Mouse (Mus musculus) C2C12 (cell line): ENCODE measurements around the gene Tnks2. TPM values are rescaled to one million over a fixed set of nuclear protein-coding genes. Genes with fewer than 3 reads are reported as not detected.

Experiments
- H3K27me3 ChIP-seq: one replicate; pipeline ENCODE4 v1.6.1; 2011; ENCODE audit not compliant: control insufficient read depth, insufficient read depth, insufficient read length
- H3K36me3 ChIP-seq: one replicate; pipeline ENCODE4 v1.6.1; 2011; ENCODE audit not compliant: control insufficient read depth, insufficient read depth
- H3K4me3 ChIP-seq: one replicate; pipeline ENCODE4 v1.5.1; 2011; ENCODE audit warnings: mild to moderate bottlenecking, control low read depth; ENCODE audit not compliant: poor library complexity, insufficient read depth, severe bottlenecking
- H3K79me2 ChIP-seq: one replicate; pipeline ENCODE4 v1.6.1; 2011; ENCODE audit not compliant: control insufficient read depth, insufficient read depth
- H3K79me3 ChIP-seq: one replicate; pipeline ENCODE4 v1.6.1; 2011; ENCODE audit warnings: low read depth, control low read depth
- H3ac ChIP-seq: one replicate; pipeline ENCODE3; 2011; ENCODE audit warnings: low read depth; ENCODE audit not compliant: control insufficient read depth, insufficient read length
- CEBPB ChIP-seq: IDR thresholded peaks from one replicate; pipeline ENCODE4 v1.6.1; 2011; ENCODE audit warnings: low read depth, mild to moderate bottlenecking, control low read depth, moderate library complexity
- CTCF ChIP-seq: IDR thresholded peaks from one replicate; pipeline ENCODE4 v1.5.1; 2011; ENCODE audit not compliant: control insufficient read depth, insufficient read depth, insufficient read length
- FOSL1 ChIP-seq: IDR thresholded peaks from one replicate; pipeline ENCODE4 v1.8.0; 2011; ENCODE audit warnings: mild to moderate bottlenecking, low read length; ENCODE audit not compliant: poor library complexity, insufficient read depth, severe bottlenecking
- MAX ChIP-seq: IDR thresholded peaks from one replicate; pipeline ENCODE4 v1.6.1; 2011; ENCODE audit warnings: mild to moderate bottlenecking, control low read depth
- MYOD1 ChIP-seq: IDR thresholded peaks from one replicate; pipeline ENCODE4 v1.6.1; 2011; ENCODE audit warnings: low read depth; ENCODE audit not compliant: control insufficient read depth, insufficient read length
- MYOG ChIP-seq: IDR thresholded peaks from one replicate; pipeline ENCODE4 v1.6.1; 2011; ENCODE audit not compliant: control insufficient read depth, insufficient read length; ENCODE audit errors: extremely low read depth
- USF1 ChIP-seq: IDR thresholded peaks from one replicate; pipeline ENCODE4 v1.6.1; 2011; ENCODE audit warnings: low read depth, mild to moderate bottlenecking, control low read depth, moderate library complexity
- polyA plus RNA-seq: library from polyadenylated mRNA; unstranded; fragments of >200 nt; fragmentation: generic; extraction: Trizol; gene quantifications from one replicate; pipeline ENCODE4 v1.2.1, GENCODE M21; 2012; ENCODE audit warnings: missing spikeins

Gene Tnks2
- polyA plus RNA-seq, 1 experiment = 24.1 TPM

- TF ChIP-seq CEBPB (no peak), MYOG (no peak), FOSL1 (no peak), MYOD1 (no peak), CTCF (no peak), MAX (no peak), USF1 (no peak)
- H3K27me3 ChIP-seq = no peaks in the 10 kb centered on the region
- H3K79me2 ChIP-seq = no peaks in the 10 kb centered on the region
- peaks cover 75% of the 10 kb centered on the region for H3K36me3 ChIP-seq
- H3K79me3 ChIP-seq = no peaks in the 10 kb centered on the region
- no peak overlapping the region for H3ac ChIP-seq
- H3K4me3 ChIP-seq = no peak overlapping the region
Measured at GRCm38 (mm10) chr19:36891746-36892145, 57.7 kb downstream of the Tnks2 start.

GRCm38 (mm10) chr19:36896791-36897569, 62.9 kb downstream of the Tnks2 start:
- Histone ChIP-seq H3K79me2 (no peaks in the 10 kb centered on the region), H3K79me3 (no peaks in the 10 kb centered on the region), H3K27me3 (no peaks in the 10 kb centered on the region), H3ac (no peak overlapping the region), H3K4me3 (no peak overlapping the region), H3K36me3 (peaks cover 30% of the 10 kb centered on the region)
- TF ChIP-seq USF1 (no peak), CTCF (no peak), CEBPB (no peak), MYOD1 (no peak), FOSL1 (no peak), MYOG (no peak), MAX (no peak)

GRCm38 (mm10) chr19:36897778-36898177, 63.7 kb downstream of the Tnks2 start:
- Histone ChIP-seq H3K79me3 (no peaks in the 10 kb centered on the region), H3K79me2 (no peaks in the 10 kb centered on the region), H3K27me3 (no peaks in the 10 kb centered on the region), H3K4me3 (no peak overlapping the region), H3ac (no peak overlapping the region), H3K36me3 (peaks cover 22% of the 10 kb centered on the region)
- TF ChIP-seq CEBPB (no peak), MYOD1 (no peak), MYOG (no peak), MAX (no peak), FOSL1 (no peak), USF1 (no peak), CTCF (no peak)

GRCm38 (mm10) chr19:36903377-36903776, 69.3 kb downstream of the Tnks2 start:
- TF ChIP-seq MYOD1 = no peak
- TF ChIP-seq CEBPB = no peak
- no peak for TF ChIP-seq CTCF
- TF ChIP-seq MAX = no peak
- TF ChIP-seq FOSL1 = no peak
- no peak for TF ChIP-seq USF1
- no peak for TF ChIP-seq MYOG
- no peaks in the 10 kb centered on the region for H3K27me3 ChIP-seq
- no peak overlapping the region for H3K4me3 ChIP-seq
- no peak overlapping the region for H3ac ChIP-seq
- no peaks in the 10 kb centered on the region for H3K79me2 ChIP-seq
- H3K79me3 ChIP-seq = no peaks in the 10 kb centered on the region
- H3K36me3 ChIP-seq = no peaks in the 10 kb centered on the region

- H3K4me3 ChIP-seq = no peak overlapping the region
- TF ChIP-seq MYOD1 (no peak), FOSL1 (no peak), CTCF (no peak), MAX (no peak), MYOG (no peak), CEBPB (no peak), USF1 (no peak)
- no peaks in the 10 kb centered on the region for H3K36me3 ChIP-seq
- no peaks in the 10 kb centered on the region for H3K27me3 ChIP-seq
- H3K79me2 ChIP-seq = no peaks in the 10 kb centered on the region
- H3ac ChIP-seq = no peak overlapping the region
- no peaks in the 10 kb centered on the region for H3K79me3 ChIP-seq
Measured at GRCm38 (mm10) chr19:36904211-36905007, 70.4 kb downstream of the Tnks2 start.

GRCm38 (mm10) chr19:36909150-36909549, 75.1 kb downstream of the Tnks2 start:
- Histone ChIP-seq H3K79me2 (no peaks in the 10 kb centered on the region), H3ac (no peak overlapping the region), H3K79me3 (no peaks in the 10 kb centered on the region), H3K36me3 (no peaks in the 10 kb centered on the region), H3K27me3 (no peaks in the 10 kb centered on the region), H3K4me3 (no peak overlapping the region)
- TF ChIP-seq FOSL1 (no peak), MYOD1 (no peak), CEBPB (no peak), MYOG (no peak), USF1 (no peak), CTCF (no peak), MAX (no peak)
